Mouse (Mus musculus) ZHBTc4 (cell line): ENCODE data around the gene Gngt2.

Experiments
- DNase-seq: peaks from one replicate; pipeline ENCODE4 v3.0.0-alpha.2; 2011; ENCODE audit warnings: low read depth, low spot score

Gngt2 gene

GRCm38 (mm10) chr11:95837059-95837458 lies at the start of gene Gngt2:
Gene Gngt2, plus strand, starts transcription at chr11:95837216.
- DNase-seq = no peak

GRCm38 (mm10) chr11:95789451-95789891 lies 47.5 kb upstream of the Gngt2 start:
- DNase-seq = no peak

DNA sequence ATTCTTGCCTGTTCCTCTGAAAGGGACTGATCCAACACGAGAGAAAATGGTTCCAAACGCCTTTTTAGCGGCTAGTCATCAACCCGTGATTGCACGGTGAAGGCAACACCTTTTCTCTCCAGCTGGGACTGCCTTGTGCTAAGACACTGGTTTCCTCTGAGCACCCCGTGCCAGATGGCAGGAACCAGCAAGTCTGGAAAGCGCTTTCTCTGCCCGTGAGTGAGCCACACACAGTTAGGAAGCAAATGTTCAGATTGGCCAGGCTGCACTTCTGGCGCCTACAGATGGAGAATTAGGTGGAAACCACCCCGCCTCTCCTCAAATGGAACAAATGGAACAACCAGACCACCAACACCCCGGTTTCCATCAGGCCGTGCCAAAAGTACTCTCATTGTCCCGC lies 45.2 kb upstream of the Gngt2 start:
- DNase-seq = no peak

- DNase-seq = no peak
Observed at GRCm38 (mm10) chr11:95792950-95793509, 44.0 kb upstream of the Gngt2 start.

- no peak for DNase-seq
Observed at GRCm38 (mm10) chr11:95794201-95794600, 42.8 kb upstream of the Gngt2 start.

GRCm38 (mm10) chr11:95795582-95795981 lies 41.4 kb upstream of the Gngt2 start:
- no peak for DNase-seq

- DNase-seq = no peak
Observed at GRCm38 (mm10) chr11:95805010-95805409, 32.0 kb upstream of the Gngt2 start.

GRCm38 (mm10) chr11:95805527-95805926 lies 31.5 kb upstream of the Gngt2 start:
- peak; percentile 68 for DNase-seq

DNA sequence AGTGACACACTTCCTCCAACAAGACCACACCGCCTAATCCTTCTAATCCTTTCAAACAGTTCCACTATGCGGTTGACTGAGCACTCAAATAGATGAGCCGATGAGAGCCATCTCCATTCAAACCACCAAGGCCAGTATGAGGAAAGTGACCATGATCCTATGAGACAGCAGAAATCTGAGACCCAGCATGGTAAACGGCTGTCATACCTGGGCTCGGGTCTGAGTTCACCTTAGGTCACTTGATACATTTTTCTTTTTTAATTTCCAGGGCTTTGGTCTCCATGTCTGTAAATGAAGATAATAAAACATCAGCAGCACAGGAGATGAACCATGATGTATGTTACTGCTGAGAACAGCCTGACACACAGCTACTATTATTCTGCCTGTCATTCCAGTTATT lies 29.1 kb upstream of the Gngt2 start:
- DNase-seq = no peak

DNA sequence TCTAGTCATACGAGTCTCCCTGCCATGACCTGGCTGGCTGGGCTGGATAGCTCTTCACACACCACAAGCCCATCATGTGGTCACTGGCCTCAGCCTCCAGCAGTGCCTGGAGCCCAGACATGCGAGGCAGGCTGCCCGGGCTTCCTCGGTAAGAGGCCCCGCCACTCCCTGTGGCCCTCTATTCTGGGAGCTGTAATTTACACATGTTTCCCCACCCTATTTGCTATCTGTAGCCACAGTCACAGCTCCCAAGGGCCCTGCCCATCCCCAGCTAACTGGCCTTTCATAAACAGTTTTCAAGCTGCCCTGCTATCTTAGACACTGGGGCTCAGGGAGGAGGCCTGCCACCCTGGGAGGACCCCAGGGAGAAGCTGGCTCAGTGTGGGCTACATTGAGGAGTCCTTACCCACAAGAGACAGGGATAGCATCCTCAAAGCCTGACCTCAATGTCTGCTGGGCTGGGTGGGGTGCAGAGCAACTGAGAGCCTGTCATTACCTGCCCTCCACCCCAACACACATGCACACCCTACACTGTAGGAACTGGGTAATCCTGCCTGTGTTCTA lies 28.5 kb upstream of the Gngt2 start:
- no peak for DNase-seq

GRCm38 (mm10) chr11:95809603-95810002 lies 27.4 kb upstream of the Gngt2 start:
- DNase-seq = no peak

GRCm38 (mm10) chr11:95810828-95811227 lies 26.2 kb upstream of the Gngt2 start:
- DNase-seq = peak; percentile 66

DNA sequence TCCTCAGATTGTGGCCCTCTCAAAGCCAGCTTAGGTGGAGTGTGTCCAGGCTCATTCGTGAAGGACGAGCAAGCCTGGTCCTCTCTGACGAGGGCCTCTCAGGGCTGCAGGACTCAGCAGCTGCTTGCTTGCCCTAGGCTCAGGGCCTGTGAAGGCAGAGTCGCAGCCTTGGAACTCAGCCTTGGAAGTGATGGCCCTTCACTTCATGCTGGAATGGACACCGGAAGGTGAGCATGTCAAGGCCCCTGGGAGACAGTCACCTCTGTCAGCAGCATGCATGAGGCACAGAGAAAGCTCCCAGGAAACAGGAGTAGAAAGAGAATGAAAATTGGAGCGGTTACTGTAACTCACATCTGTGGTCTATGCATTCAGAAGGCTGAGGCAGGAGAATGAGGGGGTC lies 25.3 kb upstream of the Gngt2 start:
- no peak for DNase-seq

DNA sequence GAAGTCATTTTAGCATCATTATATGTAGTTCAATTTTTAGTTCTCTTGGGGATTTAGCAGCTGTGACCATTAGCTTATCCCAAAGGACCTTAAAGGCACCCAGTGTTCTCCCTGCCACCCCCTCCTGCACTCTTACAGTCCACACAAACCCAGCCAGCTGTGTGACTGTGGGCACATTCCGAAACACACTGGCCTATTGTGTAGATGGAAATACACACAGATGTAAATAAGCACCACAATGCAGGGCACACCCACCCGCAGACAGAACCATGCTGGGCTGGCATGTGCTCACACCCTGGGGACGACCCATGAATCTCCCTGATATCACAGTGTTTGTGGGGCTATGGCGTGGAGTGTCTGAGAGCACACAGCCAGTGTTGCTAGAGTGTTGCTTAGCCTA lies 24.8 kb upstream of the Gngt2 start:
- DNase-seq = peak; percentile 71

GRCm38 (mm10) chr11:95814101-95814500 lies 22.9 kb upstream of the Gngt2 start:
- DNase-seq = no peak

GRCm38 (mm10) chr11:95814857-95815256 lies 22.2 kb upstream of the Gngt2 start:
- DNase-seq = peak; percentile 27

- DNase-seq = no peak
Observed at GRCm38 (mm10) chr11:95815412-95815811, 21.6 kb upstream of the Gngt2 start.

DNA sequence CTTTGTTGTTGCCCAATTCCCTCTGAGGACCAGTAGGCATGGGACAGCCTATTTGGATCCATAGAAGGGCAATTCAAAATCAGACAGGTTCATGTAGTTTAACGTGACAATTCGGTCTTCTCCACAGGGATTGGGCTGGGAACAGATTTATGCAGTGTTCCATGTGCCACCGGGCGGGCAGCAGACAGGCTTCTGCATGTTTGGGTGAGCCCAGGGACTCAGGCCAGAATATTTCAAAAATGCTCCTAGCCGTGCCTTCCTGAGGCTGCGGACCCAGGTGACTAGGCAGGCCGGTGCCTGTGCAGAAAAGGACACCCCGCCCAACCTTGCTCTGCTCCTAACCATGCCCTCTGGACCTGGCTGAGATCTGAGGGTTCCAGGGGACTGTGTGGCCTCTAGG lies 17.9 kb upstream of the Gngt2 start:
- DNase-seq = no peak

DNA sequence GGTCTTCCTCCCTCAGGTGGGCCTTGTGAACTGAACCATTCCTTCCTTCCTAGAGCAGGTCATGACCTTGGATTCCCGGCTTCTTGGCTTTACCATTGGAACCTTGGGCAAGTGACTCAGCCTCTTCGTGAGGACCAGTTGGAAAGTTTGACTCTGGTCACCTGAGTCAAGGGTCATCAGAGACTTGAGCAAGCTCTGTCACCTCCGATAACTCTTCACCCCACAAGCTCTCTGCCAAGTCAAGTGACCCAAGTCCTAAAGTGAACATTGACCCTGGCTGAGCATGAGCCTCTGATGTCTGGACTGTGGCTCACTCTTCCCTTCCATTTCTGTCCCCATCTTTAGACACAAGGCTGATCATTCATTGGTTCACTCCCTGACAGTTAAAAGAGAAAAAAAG lies 15.5 kb upstream of the Gngt2 start:
- no peak for DNase-seq

DNA sequence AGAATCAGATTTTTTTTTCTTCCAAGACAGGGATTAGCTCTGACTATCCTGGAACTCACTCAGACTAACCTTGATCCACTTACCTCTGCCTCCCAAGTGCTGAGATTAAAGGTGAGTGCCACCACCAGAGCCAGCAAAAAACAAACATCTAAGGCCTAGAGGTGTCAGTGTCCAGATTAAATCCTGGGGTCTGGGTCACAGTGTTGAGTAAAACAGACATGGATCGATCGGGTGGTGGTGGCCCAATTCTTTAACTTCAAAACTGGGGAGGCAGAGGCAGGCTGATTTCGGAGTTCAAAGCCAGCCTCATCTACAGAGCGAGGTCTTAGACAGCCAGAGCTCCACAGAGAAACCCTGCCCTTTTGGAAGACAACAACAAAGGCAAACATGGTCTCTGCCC lies 14.6 kb upstream of the Gngt2 start:
- no peak for DNase-seq

DNA sequence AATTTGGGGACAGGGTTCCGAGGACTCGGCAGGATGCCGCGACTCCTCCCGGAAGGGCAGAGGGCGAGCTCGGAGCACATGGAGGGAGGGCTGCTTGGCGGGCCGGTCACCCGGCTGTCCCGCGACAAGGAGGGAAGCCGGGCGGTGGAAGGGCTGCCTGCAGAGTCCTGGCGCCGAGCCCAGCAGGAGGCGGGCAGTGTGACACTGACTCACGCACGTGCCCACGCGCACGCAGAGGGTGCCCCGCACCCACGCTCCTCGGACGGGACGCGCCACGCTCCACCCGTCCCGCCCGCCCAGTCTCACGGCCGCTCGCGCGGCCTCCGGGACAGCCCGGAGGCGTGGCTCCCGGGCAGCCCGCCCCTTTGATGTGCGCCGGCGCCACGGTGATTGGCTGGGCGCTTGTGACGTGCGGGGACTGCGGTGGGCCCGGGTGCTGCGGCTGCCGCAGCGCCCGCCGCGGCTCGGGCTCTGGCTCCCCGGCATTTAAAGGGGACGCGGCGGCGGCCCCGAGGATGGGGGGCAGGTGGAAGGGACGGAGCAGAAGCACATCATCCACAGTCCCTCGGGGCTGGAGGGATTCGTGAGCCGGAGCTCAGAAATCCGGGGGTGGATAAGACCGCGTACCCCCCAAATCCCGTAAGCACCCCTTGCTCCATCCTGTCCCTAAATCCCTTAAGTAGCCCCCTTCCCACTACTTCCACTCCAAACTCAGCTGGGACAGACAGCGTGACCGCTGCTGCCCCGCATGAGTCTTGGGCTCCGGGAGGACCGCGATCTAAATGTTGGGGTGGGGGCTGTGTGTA lies 12.7 kb upstream of the Gngt2 start, which contains the start of gene Phospho1:
TSS of gene Phospho1 (plus strand) at position 429 of the 806 bp plus-strand sequence.
- DNase-seq = peak; percentile 94

DNA sequence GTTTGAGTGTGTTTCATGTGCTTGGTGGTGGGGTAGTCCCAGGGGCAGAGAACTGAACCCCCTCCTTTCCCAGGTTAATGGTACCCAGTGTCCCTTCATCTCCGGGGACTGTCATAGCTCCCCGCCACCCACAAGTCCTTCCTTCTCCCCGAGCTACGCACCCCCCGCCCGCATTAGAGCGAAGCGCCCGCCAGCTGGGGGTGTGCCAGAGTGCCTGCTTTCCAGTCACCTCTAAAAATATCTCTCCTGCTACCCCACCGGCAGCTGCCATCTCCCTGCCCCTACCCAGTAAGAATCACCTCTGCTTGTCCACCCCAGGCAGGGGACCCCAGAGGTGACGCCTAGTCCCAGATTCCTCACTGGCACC lies 12.2 kb upstream of the Gngt2 start:
- no peak for DNase-seq

- no peak for DNase-seq
Observed at GRCm38 (mm10) chr11:95825625-95826024, 11.4 kb upstream of the Gngt2 start.
